Mouse (Mus musculus) CH12F3 (cell line): Measurements from ENCODE around the gene Ripply1.
"Not testable (repeated sequence)": the region's sequence is repeated elsewhere in the genome, so short reads cannot be mapped to it uniquely, and the experiment has no call there.

ENCODE experiments used
- in situ Hi-C: fragments of 300-500 bp; cut with MboI; formaldehyde crosslinking; loops from 2 replicates; pipeline ENCODE4 v1.14.3; 2020; ENCODE audit warnings: low sequenced_read_pairs

Gene Ripply1

GRCm38 (mm10) chrX:139781563-139781962 is 590 bp downstream of the Ripply1 start:
- in situ Hi-C loops: no loop called here

GRCm38 (mm10) chrX:139780988-139781387 is 1.2 kb downstream of the Ripply1 start:
- in situ Hi-C loops: no loop called here

GRCm38 (mm10) chrX:139779401-139779800 is 2.8 kb downstream of the Ripply1 start:
- in situ Hi-C loops: no loop called here

GRCm38 (mm10) chrX:139778886-139779285 is 3.3 kb downstream of the Ripply1 start:
- in situ Hi-C loops: no loop called here

GRCm38 (mm10) chrX:139777357-139777756 is 4.8 kb downstream of the Ripply1 start:
- in situ Hi-C loops: no loop called here

GRCm38 (mm10) chrX:139775084-139775612 is 7.0 kb downstream of the Ripply1 start:
- in situ Hi-C loops: no loop called here

GRCm38 (mm10) chrX:139774309-139775083 is 7.7 kb downstream of the Ripply1 start:
- in situ Hi-C loops: no loop called here

GRCm38 (mm10) chrX:139769975-139770637 is 12.0 kb downstream of the Ripply1 start:
- in situ Hi-C loops: no loop called here

GRCm38 (mm10) chrX:139762546-139762945 is 19.6 kb downstream of the Ripply1 start:
- in situ Hi-C loops: no loop called here

- in situ Hi-C loops: not testable (repeated sequence)
Observed at GRCm38 (mm10) chrX:139758634-139759033, 23.5 kb downstream of the Ripply1 start.

- in situ Hi-C loops: no loop called here
Observed at GRCm38 (mm10) chrX:139751855-139752254, 30.3 kb downstream of the Ripply1 start.

GRCm38 (mm10) chrX:139737066-139737465 is 45.1 kb downstream of the Ripply1 start:
- in situ Hi-C loops: no loop called here

GRCm38 (mm10) chrX:139730541-139730940 is 51.6 kb downstream of the Ripply1 start:
- in situ Hi-C loops: no loop called here
